Mouse (Mus musculus): ENCODE measurements around the gene Dclk2. TPM values are rescaled to one million over a fixed set of nuclear protein-coding genes. Genes with fewer than 3 reads are reported as not detected.

Gene Dclk2
- polyA plus RNA-seq, 1 experiment from 2014 or later, result 2.3 TPM

DNA sequence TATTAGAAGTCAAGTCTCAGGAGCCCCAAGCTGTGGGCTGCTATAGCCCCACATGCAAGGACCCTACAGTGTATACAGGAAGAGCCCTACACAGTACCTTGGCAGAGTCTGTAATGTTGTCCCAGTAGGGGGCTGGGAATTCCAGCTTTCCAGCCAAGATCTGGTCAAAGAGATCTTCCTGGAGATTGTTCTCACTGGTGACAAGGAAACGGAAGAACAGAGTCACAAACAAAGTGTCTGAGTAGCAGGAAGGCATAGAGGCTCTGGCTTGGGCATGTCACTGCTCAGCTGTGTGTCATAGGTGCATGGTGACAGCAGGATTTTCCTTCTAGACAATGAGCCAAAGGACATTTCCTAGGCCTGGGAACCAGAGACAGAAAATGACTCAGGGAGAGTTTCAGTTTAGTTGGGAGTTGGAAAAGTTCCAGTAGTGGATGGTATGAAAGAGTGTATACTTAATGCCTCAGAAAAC lies 126.9 kb downstream of the Dclk2 start:
- Histone ChIP-seq H3K9ac (ENCODE audit: low read depth, low read length) (no peak overlapping the region), H3K4me2 (replicated peaks; ENCODE audit: low read depth) (no peak overlapping the region), H3K4me3 (ENCODE audit: low read depth, low read length) (no peak overlapping the region), H3K27ac (ENCODE audit: low read depth, low read length) (no peak overlapping the region; the same call in 1 of the 2 replicates), H3K9me3 (ENCODE audit: control insufficient read depth) (no peaks in the 10 kb centered on the region), H3K36me3 (ENCODE audit: control insufficient read depth, insufficient read depth) (no peaks in the 10 kb centered on the region), H3K27me3 (replicated peaks; ENCODE audit: control insufficient read depth, insufficient read depth, low read length) (no peaks in the 10 kb centered on the region), H3K4me1 (replicated peaks; ENCODE audit: control insufficient read depth, insufficient read depth, low read length) (no peaks in the 10 kb centered on the region)
- no peak; the same call in 1 of the 2 replicates for ATAC-seq
- no peak for TF ChIP-seq CTCF (IDR thresholded peaks at IDR 0.05; ENCODE audit: low read depth)
- 32% methylated on average over 1 of the region's 1 CpGs for WGBS

DNA sequence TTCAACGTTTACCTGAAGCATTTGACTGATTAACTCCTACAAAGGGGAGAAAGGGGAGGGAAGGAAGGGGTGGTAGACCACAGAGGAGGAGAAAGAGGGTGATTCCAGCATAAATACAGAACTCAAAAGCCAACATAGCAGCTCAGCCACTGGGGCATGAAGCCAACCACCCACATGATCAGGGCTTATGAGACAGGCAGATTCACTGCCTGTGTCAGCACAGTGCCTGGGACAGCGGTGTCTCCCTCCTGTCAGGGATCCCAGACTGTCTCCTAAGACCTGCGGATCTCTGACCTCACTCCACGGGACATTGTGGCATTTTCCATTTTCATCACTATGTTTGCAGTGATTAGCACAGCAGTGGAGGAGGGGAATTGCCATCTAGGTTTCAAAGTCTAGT lies 127.4 kb downstream of the Dclk2 start:
- H3K27me3 ChIP-seq (replicated peaks; ENCODE audit: control insufficient read depth, insufficient read depth, low read length), result no peaks in the 10 kb centered on the region
- H3K9ac ChIP-seq (ENCODE audit: low read depth, low read length), result no peak overlapping the region
- no peak overlapping the region for H3K4me3 ChIP-seq (ENCODE audit: low read depth, low read length)
- H3K36me3 ChIP-seq (ENCODE audit: control insufficient read depth, insufficient read depth), result no peaks in the 10 kb centered on the region
- no peak overlapping the region for H3K4me2 ChIP-seq (replicated peaks; ENCODE audit: low read depth)
- 49% methylated on average over 4 of the region's 4 CpGs for WGBS
- no peak for TF ChIP-seq CTCF (IDR thresholded peaks at IDR 0.05; ENCODE audit: low read depth)
- H3K9me3 ChIP-seq (ENCODE audit: control insufficient read depth), result no peaks in the 10 kb centered on the region
- no peak for ATAC-seq
- H3K4me1 ChIP-seq (replicated peaks; ENCODE audit: control insufficient read depth, insufficient read depth, low read length), result no peaks in the 10 kb centered on the region
- H3K27ac ChIP-seq (ENCODE audit: low read depth, low read length), result no peak overlapping the region

DNA sequence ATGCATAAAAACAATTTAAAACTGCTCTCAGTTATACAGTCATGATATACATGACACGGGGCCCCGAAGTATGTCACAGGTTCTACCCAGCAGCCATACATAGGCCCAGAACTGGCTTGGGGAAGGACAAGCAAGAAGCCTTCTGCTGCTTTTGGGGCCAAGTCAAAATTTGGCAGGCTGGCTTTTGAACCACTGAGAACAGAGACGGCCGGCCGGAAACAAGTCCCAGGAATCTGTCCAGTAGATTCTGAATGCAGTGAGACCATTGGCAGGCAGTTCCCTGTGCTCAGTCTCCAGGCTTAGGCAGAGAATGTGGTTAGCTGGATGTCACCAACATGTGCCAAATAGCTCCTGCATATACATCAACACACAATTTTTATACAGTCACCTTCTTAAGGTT lies 130.9 kb downstream of the Dclk2 start:
- no peak overlapping the region for H3K4me2 ChIP-seq (replicated peaks; ENCODE audit: low read depth)
- no peaks in the 10 kb centered on the region for H3K36me3 ChIP-seq (ENCODE audit: control insufficient read depth, insufficient read depth)
- H3K4me3 ChIP-seq (ENCODE audit: low read depth, low read length), result no peak overlapping the region
- H3K9me3 ChIP-seq (ENCODE audit: control insufficient read depth), result no peaks in the 10 kb centered on the region
- H3K9ac ChIP-seq (ENCODE audit: low read depth, low read length), result no peak overlapping the region
- WGBS, result 88% methylated on average over 5 of the region's 5 CpGs
- no peak for ATAC-seq
- 0 out of 2 replicates have a peak, but pooled peaks cover 6% of the 10 kb centered on the region for H3K4me1 ChIP-seq (replicated peaks; ENCODE audit: control insufficient read depth, insufficient read depth, low read length)
- no peaks in the 10 kb centered on the region for H3K27me3 ChIP-seq (replicated peaks; ENCODE audit: control insufficient read depth, insufficient read depth, low read length)
- no peak for TF ChIP-seq CTCF (IDR thresholded peaks at IDR 0.05; ENCODE audit: low read depth)
- no peak overlapping the region for H3K27ac ChIP-seq (ENCODE audit: low read depth, low read length)

DNA sequence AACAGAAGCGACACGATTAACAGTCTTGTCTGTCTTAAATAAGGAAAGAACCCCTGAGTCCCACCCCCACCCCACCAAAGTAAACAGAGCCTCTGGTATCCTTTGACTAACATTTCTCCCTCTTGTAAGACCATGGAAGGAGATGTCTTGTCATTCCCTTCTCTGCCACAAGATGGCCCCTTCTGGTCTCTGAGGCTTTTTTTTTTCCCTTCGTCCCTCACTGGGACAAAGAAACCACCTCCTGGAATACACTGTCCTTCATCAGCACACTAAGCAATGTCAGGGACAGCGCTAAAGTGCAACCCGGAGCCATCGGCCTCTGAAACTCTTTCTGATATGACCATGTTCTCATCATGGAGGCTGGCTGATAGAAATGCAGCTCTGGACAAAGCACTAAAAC lies 131.9 kb downstream of the Dclk2 start:
- Histone ChIP-seq H3K27me3 (replicated peaks; ENCODE audit: control insufficient read depth, insufficient read depth, low read length) (no peaks in the 10 kb centered on the region), H3K9me3 (ENCODE audit: control insufficient read depth) (no peaks in the 10 kb centered on the region), H3K4me2 (replicated peaks; ENCODE audit: low read depth) (no peak overlapping the region), H3K36me3 (ENCODE audit: control insufficient read depth, insufficient read depth) (peaks cover 4% of the 10 kb centered on the region; the same call in 1 of the 2 replicates), H3K4me3 (ENCODE audit: low read depth, low read length) (no peak overlapping the region), H3K27ac (ENCODE audit: low read depth, low read length) (no peak overlapping the region), H3K9ac (ENCODE audit: low read depth, low read length) (no peak overlapping the region), H3K4me1 (replicated peaks; ENCODE audit: control insufficient read depth, insufficient read depth, low read length) (0 out of 2 replicates have a peak, but pooled peaks cover 6% of the 10 kb centered on the region)
- no peak for ATAC-seq
- WGBS, result 26% methylated on average over 6 of the region's 6 CpGs
- peak; percentile 82 for TF ChIP-seq CTCF (IDR thresholded peaks at IDR 0.05; ENCODE audit: low read depth)

DNA sequence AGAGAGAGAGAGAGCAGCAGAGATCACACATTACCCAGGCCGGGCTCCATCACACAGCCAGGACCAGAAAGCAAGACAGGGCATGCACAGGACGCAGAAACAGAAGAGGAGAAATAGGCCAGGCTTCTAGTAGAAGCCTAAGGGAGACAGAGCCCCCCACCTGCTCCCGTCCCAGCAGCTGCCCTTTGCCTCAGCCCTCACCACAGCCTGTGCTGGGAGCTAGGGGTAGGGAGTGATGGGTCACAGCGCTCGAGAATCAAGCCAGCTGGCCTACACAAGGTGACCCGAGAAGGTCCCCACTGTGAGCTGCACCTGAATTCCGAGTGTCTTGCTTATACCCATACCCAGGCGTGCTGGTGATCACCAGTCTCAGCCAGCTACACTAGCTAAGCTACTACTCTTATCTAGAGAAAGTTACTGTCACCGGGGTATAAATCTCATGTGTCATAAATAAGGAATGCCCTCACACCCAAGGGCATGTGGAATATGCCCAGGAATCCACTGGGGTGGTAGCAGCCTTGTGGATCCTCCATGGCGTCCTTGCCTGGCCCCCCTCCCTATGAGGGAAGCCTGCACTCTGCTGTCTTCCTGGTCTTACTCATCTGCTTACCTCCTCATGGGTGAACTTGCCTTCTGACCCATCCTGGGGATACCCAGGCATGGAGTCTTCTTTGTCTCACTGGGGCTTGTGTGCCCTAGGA lies 133.1 kb downstream of the Dclk2 start:
- Histone ChIP-seq H3K9me3 (ENCODE audit: control insufficient read depth) (no peaks in the 10 kb centered on the region), H3K27me3 (replicated peaks; ENCODE audit: control insufficient read depth, insufficient read depth, low read length) (no peaks in the 10 kb centered on the region), H3K4me3 (ENCODE audit: low read depth, low read length) (no peak overlapping the region), H3K4me2 (replicated peaks; ENCODE audit: low read depth) (no peak overlapping the region), H3K4me1 (replicated peaks; ENCODE audit: control insufficient read depth, insufficient read depth, low read length) (0 out of 2 replicates have a peak, but pooled peaks cover 6% of the 10 kb centered on the region), H3K27ac (ENCODE audit: low read depth, low read length) (peak overlapping the region; percentile 15; the same call in 1 of the 2 replicates), H3K9ac (ENCODE audit: low read depth, low read length) (no peak overlapping the region), H3K36me3 (ENCODE audit: control insufficient read depth, insufficient read depth) (peaks cover 10% of the 10 kb centered on the region)
- WGBS, result 74% methylated on average over 10 of the region's 10 CpGs
- TF ChIP-seq CTCF (IDR thresholded peaks at IDR 0.05; ENCODE audit: low read depth), result no peak
- no peak for ATAC-seq

DNA sequence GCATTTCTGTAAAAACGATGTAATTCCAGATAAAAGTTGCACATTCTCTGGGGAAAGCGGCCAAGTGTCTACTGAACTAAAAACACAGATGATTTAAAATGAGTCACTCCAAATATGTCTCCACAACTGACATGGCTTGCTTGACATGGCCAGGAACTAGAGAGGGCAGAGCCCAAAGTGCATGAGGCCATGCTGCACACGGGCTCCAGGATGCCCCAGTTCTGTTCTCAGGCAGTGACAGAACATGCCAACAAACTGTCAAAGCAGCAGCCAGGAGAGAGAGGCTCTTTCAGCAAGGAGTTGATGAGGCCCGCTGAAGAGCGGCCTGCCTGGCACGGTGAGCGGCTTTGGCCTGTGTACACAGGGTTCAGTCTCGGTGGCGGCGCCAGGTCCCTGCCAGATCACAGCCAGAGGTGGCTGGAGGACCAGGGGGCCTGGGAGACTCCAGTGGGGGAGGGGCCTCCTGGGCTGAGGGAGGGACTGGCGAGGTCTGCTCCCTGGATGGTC lies 133.8 kb downstream of the Dclk2 start:
- ATAC-seq, result no peak
- Histone ChIP-seq H3K4me2 (replicated peaks; ENCODE audit: low read depth) (no peak overlapping the region), H3K27me3 (replicated peaks; ENCODE audit: control insufficient read depth, insufficient read depth, low read length) (no peaks in the 10 kb centered on the region), H3K4me3 (ENCODE audit: low read depth, low read length) (no peak overlapping the region), H3K9me3 (ENCODE audit: control insufficient read depth) (no peaks in the 10 kb centered on the region), H3K9ac (ENCODE audit: low read depth, low read length) (no peak overlapping the region), H3K4me1 (replicated peaks; ENCODE audit: control insufficient read depth, insufficient read depth, low read length) (0 out of 2 replicates have a peak, but pooled peaks cover 6% of the 10 kb centered on the region), H3K27ac (ENCODE audit: low read depth, low read length) (peak overlapping the region; percentile 15; the same call in 1 of the 2 replicates), H3K36me3 (ENCODE audit: control insufficient read depth, insufficient read depth) (peaks cover 10% of the 10 kb centered on the region)
- 45% methylated on average over 11 of the region's 11 CpGs for WGBS
- TF ChIP-seq CTCF (IDR thresholded peaks at IDR 0.05; ENCODE audit: low read depth), result no peak
